In genomic region chr1:171090761-171091160, GRCm38 (mm10) we compare ENCODE assay signal across 43 mouse cellular contexts. TPM values are rescaled to one million over a fixed set of nuclear protein-coding genes. Genes with fewer than 3 reads are reported as not detected.
"Had no signal": no experiment of that assay in that cellular context is flagged by ENCODE, and none has a peak within 500 bp of the region (broad histone marks: within the 10 kb centered on the region; RNA-seq: fewer than 3 reads in every experiment).

No protein-coding gene starts in this region.

- H3K4me3 ChIP-seq: heart, embryonic 10.5 days; heart, embryonic 12.5 days; heart, embryonic 13.5 days; heart, embryonic 15.5 days; hindbrain, embryonic 10.5 days; hindbrain, embryonic 12.5 days; hindbrain, embryonic 13.5 days; hindbrain, embryonic 15.5 days; intestine, embryonic 15.5 days; kidney, embryonic 15.5 days; layer of hippocampus, adult 2 months had no signal

- H3K4me1 ChIP-seq: hindbrain, embryonic 12.5 days; intestine, embryonic 15.5 days had no signal

- DNase-seq: heart, postnatal 10 days; heart, postnatal 14 days; heart, postnatal 36 days; heart, postnatal 4 days; kidney, adult 11 months; kidney, adult 18-20 months; kidney, adult 2 months; kidney, adult 8-10 months; kidney, adult 9 months; kidney, postnatal 10 days; kidney, postnatal 14 days; kidney, postnatal 25 days; kidney, postnatal 36 days; kidney, postnatal 4 days; layer of hippocampus, adult 9-11 months; layer of hippocampus, postnatal 36 days had no signal

- H3K27ac ChIP-seq: heart, embryonic 10.5 days; heart, embryonic 13.5 days; heart, embryonic 15.5 days; hindbrain, embryonic 10.5 days; hindbrain, embryonic 12.5 days; hindbrain, embryonic 13.5 days; hindbrain, embryonic 14.5 days; hindbrain, embryonic 15.5 days; hindbrain, postnatal 0 days; intestine, embryonic 15.5 days; kidney, embryonic 15.5 days; kidney, postnatal 0 days; layer of hippocampus, adult 2 months had no signal

- H3K36me3 ChIP-seq: heart, embryonic 10.5 days; heart, embryonic 12.5 days; heart, embryonic 13.5 days; heart, embryonic 15.5 days; hindbrain, embryonic 10.5 days; hindbrain, embryonic 12.5 days; hindbrain, embryonic 13.5 days; hindbrain, embryonic 15.5 days; intestine, embryonic 15.5 days; kidney, embryonic 15.5 days had no signal

- ATAC-seq: hindbrain, embryonic 16.5 days; hindbrain, postnatal 0 days; inflammation-experienced regulatory T-cells, adult 6 months; intestine, embryonic 15.5 days; intestine, embryonic 16.5 days; intestine, postnatal 0 days had no signal

- H3K4me2 ChIP-seq: heart, embryonic 11.5 days; heart, embryonic 12.5 days; heart, embryonic 13.5 days; heart, embryonic 15.5 days; hindbrain, embryonic 12.5 days; hindbrain, embryonic 13.5 days; hindbrain, embryonic 14.5 days; hindbrain, embryonic 15.5 days; intestine, embryonic 15.5 days; kidney, embryonic 15.5 days had no signal

- H3K9me3 ChIP-seq: heart, embryonic 10.5 days; heart, embryonic 12.5 days; heart, embryonic 13.5 days; heart, embryonic 15.5 days; hindbrain, embryonic 10.5 days; hindbrain, embryonic 12.5 days; hindbrain, embryonic 13.5 days; hindbrain, embryonic 15.5 days; intestine, embryonic 15.5 days; kidney, embryonic 15.5 days had no signal

- H3K9ac ChIP-seq: heart, embryonic 12.5 days; heart, embryonic 13.5 days; heart, embryonic 15.5 days; hindbrain, embryonic 12.5 days; hindbrain, embryonic 13.5 days; hindbrain, embryonic 14.5 days; hindbrain, embryonic 15.5 days; intestine, embryonic 15.5 days; kidney, embryonic 15.5 days had no signal

RNA-seq across cellular contexts. Expression of gene Mpz, which starts 59.8 kb away (rescaled TPM):
- total RNA-seq: hematopoietic stem cell, adult 5-6 weeks; layer of hippocampus, adult 18-20 months; layer of hippocampus, adult 2 months; layer of hippocampus, adult 8-10 months; layer of hippocampus, postnatal 10 days; layer of hippocampus, postnatal 14 days; layer of hippocampus, postnatal 25 days; layer of hippocampus, postnatal 36 days had no signal
- polyA plus RNA-seq: heart, embryonic 11.5 days; heart, embryonic 14.5 days; inflammation-experienced regulatory T-cells, adult 6 months; kidney, embryonic 14.5 days had no signal
